Comparison of ENCODE assay signal across 10 mouse cellular contexts in the genomic region with DNA sequence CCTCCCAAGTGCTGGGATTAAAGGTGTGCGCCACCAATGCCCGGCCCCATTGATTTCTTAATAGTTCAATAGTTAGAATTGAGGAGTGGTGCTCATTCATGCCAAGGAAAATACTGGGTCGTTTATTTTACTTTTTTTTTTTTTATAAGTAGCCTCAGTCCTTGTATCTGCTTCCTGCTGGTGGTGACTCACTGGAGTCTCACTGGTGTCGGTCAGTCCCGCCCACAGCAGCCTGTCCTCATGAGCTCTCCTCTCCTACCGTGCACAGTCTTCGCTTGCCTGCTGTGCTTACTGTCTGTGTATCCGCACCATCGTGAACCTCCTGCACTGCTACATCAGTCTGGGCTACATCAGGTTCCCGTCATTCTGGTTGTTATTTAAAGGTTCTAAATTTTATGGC. TPM values are rescaled to one million over a fixed set of nuclear protein-coding genes. Genes with fewer than 3 reads are reported as not detected.
DNase-seq lines count a peak whose midpoint lies in the region; ATAC-seq and TF ChIP-seq lines count a peak whose summit lies in the region.
"Had no signal": no experiment of that assay in that cellular context is flagged by ENCODE, and none has a peak within 500 bp of the region (broad histone marks: within the 10 kb centered on the region; RNA-seq: fewer than 3 reads in every experiment).

No protein-coding gene starts in this region.

- TF ChIP-seq EP300 in MEL (IDR thresholded peaks at IDR 0.05; ENCODE audit: low read depth in 1 of 2, low read length in 2 of 2) = no peak

- no peaks in the 10 kb centered on the region for H3K4me1 ChIP-seq in kidney, postnatal 0 days (replicated peaks; ENCODE audit: insufficient read depth, low read length)
- H3K4me1 ChIP-seq in kidney, adult 2 months (ENCODE audit: control insufficient read depth, insufficient read depth, low read length) = no peaks in the 10 kb centered on the region
- H3K4me1 ChIP-seq in MEL (ENCODE audit: control insufficient read depth in 1 of 2, insufficient read depth in 2 of 2, low read length in 2 of 2) = no peaks in the 10 kb centered on the region

- ATAC-seq in kidney, postnatal 0 days (replicated peaks; ENCODE audit: low FRiP score, low read depth) = no peak
- ATAC-seq in granulocyte monocyte progenitor cell, adult 5-6 weeks (replicated peaks; ENCODE audit: poor library complexity, severe bottlenecking) = peak; percentile 42; the same call in 1 of the 2 replicates
- ATAC-seq: forebrain, embryonic 16.5 days had no signal

- no peaks in the 10 kb centered on the region for H3K9me3 ChIP-seq in kidney, postnatal 0 days (replicated peaks; ENCODE audit: low read length)
- no peaks in the 10 kb centered on the region for H3K9me3 ChIP-seq in MEL (replicated peaks; ENCODE audit: insufficient read depth, low read length)
- H3K9me3 ChIP-seq: heart, embryonic 13.5 days had no signal

- 0 out of 2 replicates have a peak, but pooled peaks cover 15% of the 10 kb centered on the region for H3K36me3 ChIP-seq in kidney, postnatal 0 days (ENCODE audit: insufficient read depth, low read length)
- peaks cover 10% of the 10 kb centered on the region for H3K36me3 ChIP-seq in kidney, adult 2 months (ENCODE audit: control insufficient read depth, insufficient read depth, low read length)
- H3K36me3 ChIP-seq in MEL (ENCODE audit: control insufficient read depth in 1 of 2, insufficient read depth in 2 of 2, low read length in 2 of 2) = peaks cover 0 to 36% of the 10 kb centered on the region in 2 experiments; a peak in 3 of 4 replicates

- TF ChIP-seq RAD21 in MEL (IDR thresholded peaks at IDR 0.05; ENCODE audit: low read depth, low read length) = no peak

- peaks cover 2% of the 10 kb centered on the region; the same call in 1 of the 2 replicates for H3K79me2 ChIP-seq in MEL (ENCODE audit: control insufficient read depth, insufficient read depth, low read length, poor library complexity)

- no peaks in the 10 kb centered on the region for H3K27me3 ChIP-seq in kidney, postnatal 0 days (ENCODE audit: insufficient read depth, low read length)
- H3K27me3 ChIP-seq in kidney, adult 2 months (replicated peaks; ENCODE audit: control insufficient read depth, insufficient read depth, low read length) = no peaks in the 10 kb centered on the region
- H3K27me3 ChIP-seq in MEL (ENCODE audit: control insufficient read depth in 1 of 2, insufficient read depth in 2 of 2, low read length in 2 of 2) = no peaks in the 10 kb centered on the region
- H3K27me3 ChIP-seq: heart, embryonic 13.5 days had no signal

- H3K4me2 ChIP-seq in kidney, postnatal 0 days (ENCODE audit: low read length) = no peak overlapping the region
- H3K4me2 ChIP-seq: heart, embryonic 13.5 days had no signal

- TF ChIP-seq POLR2A in kidney, adult 2 months (IDR thresholded peaks at IDR 0.05; ENCODE audit: low read depth, low read length) = no peak
- TF ChIP-seq POLR2A in MEL (IDR thresholded peaks at IDR 0.05; ENCODE audit: control insufficient read depth in 1 of 2, insufficient read depth in 1 of 2, low read depth in 1 of 2, low read length in 2 of 2, poor library complexity in 1 of 2) = no peak

- TF ChIP-seq CTCF in kidney, postnatal 0 days (IDR thresholded peaks at IDR 0.05; ENCODE audit: low read depth) = no peak
- no peak for TF ChIP-seq CTCF in kidney, adult 2 months (conservative IDR thresholded peaks at IDR 0.05; ENCODE audit: insufficient read depth, insufficient read length, low read depth, low read length)
- no peak for TF ChIP-seq CTCF in MEL (IDR thresholded peaks at IDR 0.05 in 2 of 3, conservative IDR thresholded peaks at IDR 0.05 in 1 of 3; ENCODE audit: control insufficient read depth in 1 of 3, insufficient read depth in 1 of 3, low read depth in 2 of 3, low read length in 3 of 3, poor library complexity in 1 of 3, severe bottlenecking in 1 of 3)

- DNase-seq in kidney, postnatal 0 days (ENCODE audit: low spot score) = peak; percentile 33
- DNase-seq in kidney, adult 2 months = no peak
- DNase-seq in MEL (ENCODE audit: low read depth, low spot score) = peak; percentile 36
- peak; percentile 71 for DNase-seq in adrenal gland, adult 8-10 months
- DNase-seq in layer of hippocampus, postnatal 36 days = no peak
- DNase-seq in left cerebral cortex, postnatal 36 days (ENCODE audit: low spot score in 2 of 2) = no peak
- DNase-seq in liver = no peak

- no peak overlapping the region for H3K27ac ChIP-seq in kidney, postnatal 0 days
- H3K27ac ChIP-seq in kidney, adult 2 months (ENCODE audit: insufficient read depth, low read depth, low read length) = no peak overlapping the region
- H3K27ac ChIP-seq in MEL (ENCODE audit: control insufficient read depth, low read depth, low read length) = no peak overlapping the region

- WGBS in kidney, postnatal 0 days = 56% methylated on average over 10 of the region's 10 CpGs
- 70% methylated on average over 10 of the region's 10 CpGs for WGBS in kidney, adult 2 months

- H3K4me3 ChIP-seq in kidney, postnatal 0 days (replicated peaks; ENCODE audit: low read depth, low read length) = no peak overlapping the region
- no peak overlapping the region for H3K4me3 ChIP-seq in kidney, adult 2 months (ENCODE audit: insufficient read depth, low read depth, low read length)
- no peak overlapping the region for H3K4me3 ChIP-seq in MEL (ENCODE audit: control insufficient read depth in 1 of 2, insufficient read depth in 1 of 2, low read depth in 2 of 2, low read length in 2 of 2)
- H3K4me3 ChIP-seq: heart, embryonic 13.5 days had no signal

- intact Hi-C loops in left cerebral cortex, postnatal 36 days (cut with DNase I) = no loop called here

- H3K9ac ChIP-seq in kidney, postnatal 0 days (ENCODE audit: low read depth, low read length) = no peak overlapping the region
- H3K9ac ChIP-seq in MEL (ENCODE audit: control insufficient read depth, low read depth, low read length, poor library complexity, severe bottlenecking) = no peak overlapping the region
- H3K9ac ChIP-seq: heart, embryonic 13.5 days had no signal

TF ChIP-seq in MEL, 35 proteins besides CTCF, POLR2A, EP300 and RAD21:
- no peak for TF ChIP-seq UBTF (IDR thresholded peaks at IDR 0.05; ENCODE audit: borderline replicate concordance, insufficient read depth, low read depth, low read length)
- TF ChIP-seq MAZ (IDR thresholded peaks at IDR 0.05; ENCODE audit: low read depth, low read length) = no peak
- no peak for TF ChIP-seq CHD2 (IDR thresholded peaks at IDR 0.05; ENCODE audit: low read length)
- TF ChIP-seq POLR2AphosphoS2 (IDR thresholded peaks at IDR 0.05; ENCODE audit: low read length) = no peak
- no peak for TF ChIP-seq POLR2AphosphoS5 (IDR thresholded peaks at IDR 0.05; ENCODE audit: borderline replicate concordance, low read depth, low read length)
- no peak for TF ChIP-seq MAX (IDR thresholded peaks at IDR 0.05; ENCODE audit: low read length)
- TF ChIP-seq TCF12 (IDR thresholded peaks at IDR 0.05; ENCODE audit: low read depth, low read length) = no peak
- no peak for TF ChIP-seq ELF1 (IDR thresholded peaks at IDR 0.05; ENCODE audit: low read depth, low read length)
- TF ChIP-seq GABPA (IDR thresholded peaks at IDR 0.05; ENCODE audit: low read depth, low read length) = no peak
- TF ChIP-seq TAL1 (IDR thresholded peaks at IDR 0.05; ENCODE audit: low read length) = no peak

RNA-seq across cellular contexts. Expression of a gene that starts 46.5 kb away (rescaled TPM):
- 27.4 and 27.9 TPM in 2 replicates for polyA plus RNA-seq in kidney, postnatal 0 days (2015; fragmentation: Nextera tagmentation; extraction: Ambion mirVana)
- 17.9 and 21.5 TPM in 2 replicates for polyA plus RNA-seq in kidney, adult 2 months (2012; rRNA removed)
- 67.0 and 71.8 TPM in 2 replicates for total RNA-seq in MEL (2012; rRNA removed)
- 100 to 1,000 TPM in 1 of 2 experiments, 10 to 100 TPM in 1; 57.7 to 340 TPM for polyA plus RNA-seq in MEL (2012; ENCODE audit: insufficient read depth in 1 of 2, insufficient read length in 2 of 2, low read depth in 1 of 2, low replicate concordance in 2 of 2, missing spikeins in 1 of 2)
- 10 to 100 TPM; 65.9 to 70.3 (median 67.2) TPM for total RNA-seq in adrenal gland, adult 8-10 months (2022)
- 59.1 and 61.6 TPM in 2 replicates for total RNA-seq in granulocyte monocyte progenitor cell, adult 5-6 weeks (2014; fragmentation: Nextera tagmentation)
- total RNA-seq in granulocyte monocyte progenitor cell, adult 5-6 weeks (2017) = 79.1 and 81.7 TPM in 2 replicates
- 10 to 100 TPM; 68.8 to 73.1 TPM for total RNA-seq in layer of hippocampus, postnatal 36 days (2021)
- 10 to 100 TPM; 75.5 to 76.3 TPM for total RNA-seq in left cerebral cortex, postnatal 36 days (2021)

Comparison
In these comparisons a context has a peak if more than half of its experiments do, and no peak if none do; other contexts are left out.
1. DNase-seq: peak in kidney, postnatal 0 days (single experiment), MEL (single experiment) and adrenal gland, adult 8-10 months (single experiment); none in kidney, adult 2 months (single experiment), layer of hippocampus, postnatal 36 days (0 of 2), left cerebral cortex, postnatal 36 days (0 of 2) and liver (single experiment).